Mouse (Mus musculus) spleen, embryonic (tissue): ENCODE results near the gene Rtf1.
"Not testable (repeated sequence)": the region's sequence is repeated elsewhere in the genome, so short reads cannot be mapped to it uniquely, and the experiment has no call there.

ENCODE experiments used
- CTCF ChIA-PET: fragments of 350-600 bp; sonication (Branson Sonifier 250); formaldehyde crosslinking; loops from one replicate; lab custom pipeline; 2022; lab: Charles Lee

The Rtf1 gene

GRCm38 (mm10) chr2:119674525-119675214 lies at the start of gene Rtf1:
TSS of gene Rtf1 (plus strand) at chr2:119675068.
- CTCF ChIA-PET: no interaction called here

- CTCF ChIA-PET: no interaction called here
These were observed 38.1 kb upstream of the Rtf1 start for GRCm38 (mm10) chr2:119636781-119637180.

GRCm38 (mm10) chr2:119641214-119641912 lies 33.5 kb upstream of the Rtf1 start:
- CTCF ChIA-PET: no interaction called here

GRCm38 (mm10) chr2:119644254-119644653 lies 30.6 kb upstream of the Rtf1 start:
- CTCF ChIA-PET: interaction anchor here (0.7 kb wide), 1 partner anchor 649 kb away, joined by 5 read pairs; no protein-coding TSS in a partner anchor

DNA sequence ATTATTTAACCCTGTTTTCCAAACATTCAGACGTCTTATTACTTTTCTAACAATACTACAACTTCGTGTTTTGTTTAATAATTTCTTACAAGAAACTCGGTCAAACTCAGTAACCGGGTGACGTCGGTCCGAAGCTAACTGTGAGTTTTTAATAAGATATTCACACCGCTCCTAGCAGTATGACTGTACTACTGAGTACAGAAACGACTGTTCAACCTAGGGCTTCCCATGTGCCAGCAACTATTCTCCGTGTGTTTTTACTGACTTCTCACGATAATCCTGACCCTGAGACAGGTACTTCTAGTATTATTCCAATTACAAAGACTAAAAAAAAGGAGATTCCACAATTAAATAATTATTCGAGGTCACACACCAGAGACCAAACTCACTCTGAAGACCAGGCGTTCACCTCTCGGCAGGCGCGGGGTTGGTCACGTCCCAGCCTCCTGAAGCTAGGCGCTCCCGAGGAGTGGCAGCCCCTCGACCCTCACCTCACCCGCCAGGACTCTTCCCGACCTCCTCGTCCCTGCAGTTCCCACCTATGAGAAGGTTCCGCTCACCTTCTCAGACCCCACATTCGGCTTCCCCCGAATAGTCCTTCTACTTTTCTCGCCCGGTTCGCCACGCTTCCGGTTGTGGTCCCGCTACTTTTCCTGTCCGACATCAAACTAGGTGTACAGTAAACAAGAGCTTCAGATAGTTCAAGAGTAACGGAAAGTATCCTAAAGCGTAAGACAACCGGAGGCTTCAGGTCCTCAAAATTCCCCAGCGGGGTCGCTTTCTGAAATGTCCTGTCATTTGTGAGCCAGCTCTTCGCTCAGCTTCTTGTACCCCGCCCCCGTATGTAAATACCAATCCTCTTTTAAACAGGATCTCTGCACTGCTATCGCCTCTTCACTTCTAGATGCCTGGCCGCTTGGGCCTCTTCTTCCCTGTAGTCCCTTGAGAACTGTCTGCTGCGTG lies 12.4 kb upstream of the Rtf1 start, which contains the start of gene Ndufaf1:
Ndufaf1 (minus strand) TSS at position 608 of the 963 bp plus-strand sequence.
- CTCF ChIA-PET: interaction anchor here (0.5 to 1.1 kb wide), 3 partner anchors 11 to 73 kb away, joined by 3 to 12 read pairs (median 5); no protein-coding TSS in a partner anchor

- CTCF ChIA-PET: not testable (repeated sequence)
These were observed 9.1 kb upstream of the Rtf1 start for GRCm38 (mm10) chr2:119665744-119666143.

DNA sequence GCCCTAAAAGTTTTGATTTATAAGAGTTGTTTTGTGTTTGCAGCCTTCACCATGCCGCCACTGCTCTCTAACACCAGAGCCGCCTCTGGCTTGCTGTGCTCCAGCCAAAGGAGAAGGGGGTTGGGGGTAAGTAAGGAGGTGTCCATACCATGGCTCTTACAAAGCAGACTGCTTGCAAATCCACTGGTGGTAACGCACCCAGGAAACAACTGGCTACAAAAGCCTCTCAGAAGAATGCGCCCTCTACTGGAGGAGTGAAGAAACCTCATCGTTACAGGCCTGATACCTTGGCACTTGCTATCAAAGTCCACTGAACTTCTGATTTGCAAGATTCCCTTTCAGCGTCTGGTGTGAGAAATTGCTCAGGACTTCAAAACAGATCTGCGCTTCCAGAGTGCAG lies 5.9 kb upstream of the Rtf1 start:
- CTCF ChIA-PET: no interaction called here

- CTCF ChIA-PET: interaction anchor here (0.6 kb wide), 2 partner anchors 118 to 222 kb away, joined by 3 to 5 read pairs; partner anchors contain the start of gene Mga
These were observed 432 bp downstream of the Rtf1 start for GRCm38 (mm10) chr2:119675215-119675784.

DNA sequence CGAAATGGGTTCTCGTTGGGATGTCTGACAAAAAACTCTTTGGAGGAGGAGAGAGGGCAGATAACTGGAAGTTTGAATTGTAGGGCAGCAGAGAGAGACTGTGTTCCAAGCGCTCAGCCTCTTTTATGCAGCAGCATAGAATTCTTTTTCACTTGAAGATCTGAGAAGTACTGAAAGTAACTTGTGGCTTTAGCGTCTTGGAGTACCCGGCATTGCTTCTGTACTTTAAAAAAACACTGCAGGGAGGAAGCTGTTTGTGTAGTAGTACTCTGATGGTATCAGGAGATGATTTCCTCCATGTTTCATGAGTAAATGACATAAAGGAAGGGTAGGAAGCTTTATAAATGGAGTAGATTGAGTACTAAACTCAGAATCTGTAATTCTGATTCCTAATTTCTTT lies 963 bp downstream of the Rtf1 start:
- CTCF ChIA-PET: interaction anchor here (0.6 kb wide), 2 partner anchors 118 to 221 kb away, joined by 3 to 5 read pairs; partner anchors contain the start of gene Mga

DNA sequence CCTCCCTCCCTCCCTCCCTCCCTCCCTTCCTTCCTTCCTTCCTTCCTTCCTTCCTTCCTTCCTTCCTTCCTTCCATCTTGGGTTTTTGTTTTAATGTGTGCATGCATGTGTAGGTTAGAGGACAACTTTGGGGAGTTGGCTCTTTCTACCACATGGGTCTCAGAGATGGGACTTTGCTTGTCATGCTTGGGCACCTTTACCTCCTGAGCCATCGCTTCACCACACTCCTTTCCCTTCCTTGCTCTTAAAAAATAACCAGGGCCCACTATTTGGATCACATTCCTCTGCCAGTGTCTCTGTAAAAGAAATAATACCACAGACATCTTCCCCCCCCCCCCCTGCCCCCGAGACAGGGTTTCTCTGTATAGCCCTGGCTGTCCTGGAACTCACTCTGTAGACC lies 8.8 kb downstream of the Rtf1 start:
- CTCF ChIA-PET: no interaction called here

GRCm38 (mm10) chr2:119692003-119692701 lies 17.3 kb downstream of the Rtf1 start:
- CTCF ChIA-PET: interaction anchor here (0.6 to 0.8 kb wide), 2 partner anchors 40 to 102 kb away, joined by 3 to 4 read pairs; no protein-coding TSS in a partner anchor

DNA sequence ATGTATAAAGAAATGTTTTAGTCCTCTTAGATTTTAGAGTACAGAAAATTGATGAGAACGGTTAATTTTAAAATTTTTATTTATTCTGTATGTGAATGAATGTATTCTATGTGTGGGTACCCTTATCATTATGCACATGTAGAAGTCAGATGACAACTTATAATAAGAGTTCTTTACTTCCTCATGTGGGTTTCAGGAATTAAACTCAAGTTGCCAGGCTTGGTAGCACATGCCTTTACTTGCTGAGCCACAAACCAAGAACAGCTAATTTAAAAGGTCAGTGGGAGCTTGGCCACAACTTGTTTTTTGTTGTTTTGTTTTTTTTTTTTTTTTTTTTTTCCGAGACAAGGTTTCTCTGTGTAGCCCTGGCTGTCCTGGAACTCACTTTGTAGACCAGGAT lies 20.0 kb downstream of the Rtf1 start:
- CTCF ChIA-PET: interaction anchor here (0.6 kb wide), 1 partner anchor 731 kb away, joined by 4 read pairs; no protein-coding TSS in a partner anchor

- CTCF ChIA-PET: no interaction called here
These were observed 21.2 kb downstream of the Rtf1 start for GRCm38 (mm10) chr2:119696111-119696510.

DNA sequence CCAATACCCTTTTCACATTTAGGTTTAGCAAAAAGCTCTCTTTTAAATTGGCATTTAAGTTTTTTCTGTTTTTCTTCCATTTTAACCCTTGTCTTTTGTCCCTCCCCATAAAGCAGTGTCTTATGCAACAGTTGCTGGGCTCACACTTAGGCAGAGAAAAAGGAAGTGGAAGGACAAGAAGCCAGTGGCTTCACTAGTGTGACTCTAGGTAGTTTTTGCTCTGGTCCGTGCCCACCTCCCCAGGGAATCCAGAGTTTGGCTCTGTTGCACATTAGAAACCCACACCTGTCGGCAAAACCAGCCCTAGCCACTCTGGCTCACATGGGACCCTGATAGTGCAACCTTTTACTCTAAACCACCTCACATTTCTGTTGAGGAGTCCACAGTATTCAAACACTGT lies 23.6 kb downstream of the Rtf1 start:
- CTCF ChIA-PET: interaction anchor here (0.6 kb wide), 1 partner anchor 21 kb away, joined by 3 read pairs; no protein-coding TSS in a partner anchor

DNA sequence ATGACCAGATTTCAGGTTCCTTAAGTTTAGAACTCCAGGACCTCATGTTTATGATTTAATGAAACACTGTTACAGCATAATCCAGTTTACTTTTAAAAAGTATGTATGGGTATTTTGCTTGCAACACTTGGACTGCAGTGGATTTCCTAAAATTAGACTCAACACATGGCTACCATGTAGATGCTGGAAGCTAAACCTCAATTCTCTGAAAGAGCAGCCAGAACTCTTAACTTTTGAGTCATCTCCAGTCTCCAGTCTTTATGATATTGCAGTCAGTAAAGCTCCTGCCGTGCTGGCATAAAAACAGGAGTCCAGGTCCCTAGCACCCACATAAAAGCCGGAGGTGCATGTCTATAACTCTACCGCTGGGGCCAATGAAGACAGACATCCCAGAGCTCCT lies 25.1 kb downstream of the Rtf1 start:
- CTCF ChIA-PET: no interaction called here

- CTCF ChIA-PET: interaction anchor here (0.6 kb wide), 1 partner anchor 733 kb away, joined by 4 read pairs; no protein-coding TSS in a partner anchor
These were observed 28.3 kb downstream of the Rtf1 start for GRCm38 (mm10) chr2:119703171-119703570.

DNA sequence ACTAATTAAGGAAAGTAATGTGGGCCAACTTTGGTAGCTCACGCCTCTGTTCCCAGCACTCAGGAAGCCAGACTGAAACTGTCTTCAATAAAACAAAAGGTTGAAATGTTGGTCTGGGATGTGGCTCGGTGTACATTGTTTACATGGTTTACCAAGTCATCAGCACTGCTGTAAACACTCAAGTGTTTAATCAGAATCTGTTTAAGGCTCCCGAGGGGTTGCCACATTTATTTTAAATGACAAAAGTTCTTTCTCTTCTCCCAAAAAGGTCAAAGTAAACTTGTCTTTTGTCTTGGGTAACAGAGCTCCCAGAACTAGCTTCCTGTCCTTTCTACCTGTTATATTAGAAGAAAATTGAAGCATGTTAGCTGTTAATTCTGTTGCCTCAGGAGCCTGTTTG lies 32.8 kb downstream of the Rtf1 start:
- CTCF ChIA-PET: no interaction called here

GRCm38 (mm10) chr2:119710011-119710410 lies 35.1 kb downstream of the Rtf1 start:
- CTCF ChIA-PET: no interaction called here

GRCm38 (mm10) chr2:119715868-119716267 lies 41.0 kb downstream of the Rtf1 start:
- CTCF ChIA-PET: not testable (repeated sequence)

- CTCF ChIA-PET: interaction anchor here (0.5 kb wide), 1 partner anchor 16 kb away, joined by 3 read pairs; no protein-coding TSS in a partner anchor
These were observed 46.2 kb downstream of the Rtf1 start for GRCm38 (mm10) chr2:119721070-119721469.
